Mouse (Mus musculus) heart, embryonic 14.5 days (tissue): ENCODE results near the gene Lpin2. TPM values are rescaled to one million over a fixed set of nuclear protein-coding genes. Genes with fewer than 3 reads are reported as not detected.

Experiments used
- ATAC-seq: fragments of 200-750 bp; cut with Nextera tagmentation; 2 replicates; pipeline ENCODE4 v1.8.0; 2017; ENCODE audit warnings: low read depth, moderate TSS enrichment; ENCODE audit not compliant: insufficient number of reproducible peaks, insufficient read depth, low FRiP score
- H3K27ac ChIP-seq, 2 experiments: fragments of 200-500 bp in 1 of 2; fragments of 300-500 bp in 1 of 2; sonication (generic) in 1 of 2; replicated peaks in 1 of 2; 2 replicates each; pipeline ENCODE4 v1.5.1; 2012 to 2014; ENCODE audit warnings: low read depth in 2 of 2, low read length in 2 of 2, control low read depth in 1 of 2, mild to moderate bottlenecking in 1 of 2, mixed read lengths in 1 of 2; ENCODE audit not compliant: control insufficient read depth in 1 of 2, insufficient read depth in 1 of 2
- H3K27me3 ChIP-seq: fragments of 300-500 bp; sonication (generic); 2 replicates; pipeline ENCODE4 v1.6.1; 2014; ENCODE audit warnings: mild to moderate bottlenecking, low read length, control low read depth; ENCODE audit not compliant: control insufficient read depth, insufficient read depth
- H3K36me3 ChIP-seq: fragments of 300-500 bp; sonication (generic); 2 replicates; pipeline ENCODE4 v1.6.1; 2014; ENCODE audit warnings: mild to moderate bottlenecking, control low read depth, low read length, mixed read lengths; ENCODE audit not compliant: control insufficient read depth, insufficient read depth
- H3K4me1 ChIP-seq, 2 experiments: fragments of 200-500 bp in 1 of 2; fragments of 300-500 bp in 1 of 2; sonication (generic) in 1 of 2; 2 replicates each; pipeline ENCODE4 v1.6.1; 2012 to 2014; ENCODE audit warnings: low read length in 2 of 2, control low read depth in 1 of 2, mixed read lengths in 1 of 2; ENCODE audit not compliant: control insufficient read depth in 2 of 2, insufficient read depth in 2 of 2
- H3K4me2 ChIP-seq: fragments of 300-500 bp; sonication (generic); 2 replicates; pipeline ENCODE4 v1.6.1; 2014; ENCODE audit warnings: mild to moderate bottlenecking, low read length
- H3K4me3 ChIP-seq, 2 experiments: fragments of 200-500 bp in 1 of 2; fragments of 300-500 bp in 1 of 2; sonication (generic) in 1 of 2; 2 replicates each; pipeline ENCODE4 v1.5.1; 2012 to 2014; ENCODE audit warnings: low read length in 2 of 2, mild to moderate bottlenecking in 2 of 2, control low read depth in 1 of 2, low read depth in 1 of 2, moderate library complexity in 1 of 2; ENCODE audit not compliant: control insufficient read depth in 1 of 2, insufficient read depth in 1 of 2
- H3K9ac ChIP-seq: fragments of 300-500 bp; sonication (generic); 2 replicates; pipeline ENCODE4 v1.6.1; 2014; ENCODE audit warnings: mild to moderate bottlenecking, low read length
- H3K9me3 ChIP-seq: fragments of 300-500 bp; sonication (generic); 2 replicates; pipeline ENCODE4 v1.6.1; 2016; ENCODE audit warnings: low read length, control low read depth; ENCODE audit not compliant: control insufficient read depth
- WGBS: fragments of 180-500 bp; shearing (Covaris S2); extraction: QIAGEN DNeasy Blood & Tissue Kit; methylation state at CpG from one replicate; pipeline ENCODE4 v1.1.7; 2014; 5-methylcytosine and 5-hydroxymethylcytosine counted together
- polyA plus RNA-seq: library from polyadenylated mRNA; unstranded; fragments of >200 nt; fragmentation: Nextera tagmentation; extraction: Ambion mirVana; gene quantifications from 2 replicates; pipeline ENCODE4 v1.2.1, GENCODE M21; 2014

The Lpin2 gene
- polyA plus RNA-seq, 1 experiment from 2014 or later: 15.2 TPM

DNA sequence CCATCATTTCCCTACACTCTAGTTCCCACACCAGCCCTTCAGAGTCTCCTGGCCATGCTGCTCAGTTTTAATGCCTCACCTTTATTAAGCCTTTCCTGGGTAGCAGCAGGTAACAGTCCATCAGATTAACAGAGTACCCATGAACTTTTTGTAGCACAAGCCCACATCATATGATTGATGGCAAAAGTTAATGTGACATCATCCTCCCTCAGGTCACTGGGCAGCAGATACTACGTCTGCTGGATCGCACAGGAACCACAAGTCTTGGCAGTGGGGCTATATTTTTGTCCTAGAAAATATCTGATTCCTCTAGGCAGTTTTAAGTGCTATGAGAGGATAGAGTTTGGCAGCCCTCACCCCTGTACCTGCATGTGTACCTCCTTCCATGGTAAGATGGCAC lies 67.7 kb downstream of the Lpin2 start:
- no peaks in the 10 kb centered on the region for H3K27me3 ChIP-seq
- H3K4me3 ChIP-seq: no peak overlapping the region
- WGBS: 64% methylated on average over 2 of the region's 2 CpGs
- peak overlapping the region; percentile 2 to 94; a peak in 3 of 4 replicates for H3K27ac ChIP-seq
- H3K4me1 ChIP-seq: peaks cover 54 to 68% of the 10 kb centered on the region in 2 experiments
- no peak overlapping the region for H3K4me2 ChIP-seq
- H3K36me3 ChIP-seq: peaks cover 40% of the 10 kb centered on the region
- H3K9ac ChIP-seq: no peak overlapping the region
- no peak for ATAC-seq
- H3K9me3 ChIP-seq: no peaks in the 10 kb centered on the region

DNA sequence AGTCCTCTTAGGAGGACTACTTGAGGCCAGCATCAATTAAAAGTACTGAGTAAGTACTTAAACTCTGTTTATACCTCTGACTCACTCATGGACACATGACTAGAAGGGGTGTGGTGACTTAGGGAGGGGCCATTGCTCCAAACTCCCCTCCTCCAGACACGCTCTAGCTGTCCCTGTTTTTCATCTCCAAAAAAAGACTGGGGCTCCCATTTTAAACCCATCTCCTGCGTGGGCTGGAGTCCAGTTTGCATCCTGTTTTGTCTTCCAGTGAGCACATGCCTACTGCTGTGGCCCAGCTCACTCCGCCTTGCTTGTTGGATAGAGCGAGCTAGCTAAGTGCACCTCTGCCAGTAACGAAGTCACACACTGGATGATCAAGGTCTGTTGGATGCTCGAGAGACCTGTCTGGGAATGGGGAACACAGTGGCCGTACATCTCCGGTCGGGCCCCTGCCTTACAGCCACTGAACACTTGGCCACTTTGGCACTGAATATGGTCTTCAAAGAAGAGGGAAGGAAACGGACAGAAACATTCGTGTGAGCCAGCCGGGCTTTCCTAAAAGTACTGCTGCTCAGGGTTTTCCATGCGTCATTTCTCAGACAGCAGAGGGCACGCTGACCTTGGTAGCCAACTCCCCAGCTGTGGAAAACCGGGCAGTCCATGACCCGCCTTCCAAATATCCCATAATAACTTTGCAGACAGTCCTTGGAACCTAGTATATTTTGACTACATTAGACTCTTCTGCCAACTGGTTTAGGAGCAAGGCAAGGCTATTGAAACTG lies 68.7 kb downstream of the Lpin2 start:
- no peak for ATAC-seq
- H3K4me2 ChIP-seq: peak overlapping the region; percentile 16; the same call in 1 of the 2 replicates

DNA sequence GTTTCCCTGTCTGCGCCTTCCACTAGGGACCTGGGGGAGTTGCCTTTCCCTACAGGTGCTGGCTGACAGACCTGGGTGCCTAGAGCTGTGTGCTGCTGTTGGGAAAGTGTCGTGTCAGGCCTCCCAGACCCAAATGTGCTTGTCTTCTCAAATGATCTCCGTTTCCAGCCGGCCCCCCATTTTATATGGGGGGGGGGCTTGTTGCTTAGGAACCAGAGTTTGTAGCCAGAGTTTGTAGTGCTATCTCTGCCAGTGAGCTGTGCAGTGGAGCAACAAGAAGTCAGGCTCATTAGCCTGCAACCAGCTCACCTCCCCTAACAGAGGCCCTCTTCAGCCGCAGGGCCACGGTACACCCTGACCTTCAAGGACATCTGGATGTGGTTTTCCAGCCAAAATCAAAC lies 69.2 kb downstream of the Lpin2 start:
- Histone ChIP-seq H3K4me2 (peak overlapping the region; percentile 8; the same call in 1 of the 2 replicates), H3K27me3 (no peaks in the 10 kb centered on the region), H3K36me3 (peaks cover 25% of the 10 kb centered on the region), H3K4me1 (peaks cover 61 to 79% of the 10 kb centered on the region in 2 experiments), H3K9ac (peak overlapping the region; percentile 57), H3K9me3 (no peaks in the 10 kb centered on the region), H3K4me3 (no peak overlapping the region), H3K27ac (peak overlapping the region; percentile 94)
- WGBS: 28% methylated on average over 6 of the region's 6 CpGs
- ATAC-seq: no peak

More for the DNA sequence above, 68.7 kb downstream of the Lpin2 start:
- peak overlapping the region; percentile 57 for H3K9ac ChIP-seq
- H3K9me3 ChIP-seq: no peaks in the 10 kb centered on the region
- no peaks in the 10 kb centered on the region for H3K27me3 ChIP-seq
- peak overlapping the region; percentile 94 for H3K27ac ChIP-seq
- WGBS: 37% methylated on average over 16 of the region's 16 CpGs
- H3K4me3 ChIP-seq: no peak overlapping the region
- peaks cover 55 to 75% of the 10 kb centered on the region in 2 experiments for H3K4me1 ChIP-seq
- peaks cover 30% of the 10 kb centered on the region for H3K36me3 ChIP-seq

DNA sequence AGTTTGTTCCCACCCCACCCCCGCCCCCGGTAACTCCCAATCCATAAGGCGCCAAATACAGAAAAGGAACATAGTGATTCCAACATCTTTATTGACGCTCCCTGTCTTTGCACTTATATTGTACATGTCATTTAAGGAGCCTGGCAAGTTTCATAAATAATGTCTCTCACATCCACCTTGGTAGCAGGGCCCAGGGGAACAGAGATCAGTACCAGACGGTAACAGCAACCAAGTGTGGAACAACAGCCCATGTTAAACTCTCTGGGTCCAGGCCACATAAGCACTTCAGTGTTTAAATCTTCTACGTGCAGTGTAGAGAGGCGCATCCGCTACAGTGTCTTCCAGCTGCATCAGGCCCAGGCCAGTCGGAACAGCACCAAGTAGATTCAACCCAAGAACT lies 69.7 kb downstream of the Lpin2 start:
- Histone ChIP-seq H3K27me3 (no peaks in the 10 kb centered on the region), H3K4me1 (peaks cover 66 to 84% of the 10 kb centered on the region in 2 experiments), H3K4me3 (no peak overlapping the region), H3K4me2 (no peak overlapping the region), H3K9me3 (no peaks in the 10 kb centered on the region), H3K9ac (peak overlapping the region; percentile 57; the same call in 1 of the 2 replicates), H3K27ac (peak overlapping the region; percentile 94), H3K36me3 (peaks cover 20% of the 10 kb centered on the region)
- WGBS: 76% methylated on average over 9 of the region's 9 CpGs
- ATAC-seq: no peak

DNA sequence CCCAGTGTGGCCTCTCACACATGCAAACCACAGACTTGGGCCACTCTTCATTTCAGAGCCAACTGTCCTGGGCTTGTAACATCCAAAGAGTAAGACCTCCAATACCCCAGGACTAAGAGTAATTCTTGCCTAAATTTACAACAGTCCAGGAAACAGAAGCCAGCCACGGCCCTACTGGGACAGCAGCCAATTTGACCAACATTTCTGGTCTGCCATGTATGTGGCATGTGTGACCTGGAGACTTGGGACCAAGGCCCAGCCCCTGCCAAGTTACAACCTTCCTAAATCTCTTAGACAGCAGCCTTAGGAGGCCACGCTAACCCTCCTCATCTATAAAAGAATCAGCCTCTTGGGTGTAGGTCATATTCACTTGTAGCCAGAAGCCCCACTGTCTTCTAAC lies 71.0 kb downstream of the Lpin2 start:
- 0 out of 2 replicates have a peak, but pooled peaks cover 11% of the 10 kb centered on the region for H3K36me3 ChIP-seq
- H3K4me2 ChIP-seq: no peak overlapping the region
- no peak for ATAC-seq
- H3K9ac ChIP-seq: no peak overlapping the region
- H3K27ac ChIP-seq: peak overlapping the region; percentile 21 to 64; a peak in 3 of 4 replicates
- no peak overlapping the region for H3K4me3 ChIP-seq
- H3K9me3 ChIP-seq: no peaks in the 10 kb centered on the region
- 80% methylated on average over 2 of the region's 2 CpGs for WGBS
- H3K4me1 ChIP-seq: peaks cover 59 to 77% of the 10 kb centered on the region in 2 experiments
- no peaks in the 10 kb centered on the region for H3K27me3 ChIP-seq

DNA sequence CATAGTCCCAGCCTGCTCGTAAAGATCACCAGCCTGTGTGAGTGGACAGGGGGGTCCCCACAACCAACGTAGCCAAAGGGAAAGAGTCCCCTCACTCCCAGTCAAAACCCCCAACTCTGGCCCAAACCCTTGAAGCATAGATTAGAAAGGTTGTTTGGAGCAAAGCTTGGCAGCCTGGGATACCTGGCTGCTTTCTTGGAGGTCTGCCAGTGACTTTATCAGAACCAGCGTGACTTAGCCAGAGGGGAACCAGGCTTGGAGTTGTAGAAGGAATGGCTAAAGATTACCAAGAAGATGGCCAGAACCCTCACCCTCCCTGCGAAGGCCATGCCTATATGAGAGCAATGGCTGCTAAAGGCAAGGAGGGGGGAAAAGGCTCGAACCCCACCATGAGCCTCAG lies 71.7 kb downstream of the Lpin2 start:
- Histone ChIP-seq H3K4me1 (peaks cover 57 to 74% of the 10 kb centered on the region in 2 experiments), H3K9me3 (no peaks in the 10 kb centered on the region), H3K27ac (peak overlapping the region; percentile 21 to 64; a peak in 3 of 4 replicates), H3K36me3 (0 out of 2 replicates have a peak, but pooled peaks cover 11% of the 10 kb centered on the region), H3K4me2 (no peak overlapping the region), H3K4me3 (no peak overlapping the region), H3K9ac (no peak overlapping the region), H3K27me3 (no peaks in the 10 kb centered on the region)
- ATAC-seq: no peak
- 42% methylated on average over 5 of the region's 5 CpGs for WGBS

DNA sequence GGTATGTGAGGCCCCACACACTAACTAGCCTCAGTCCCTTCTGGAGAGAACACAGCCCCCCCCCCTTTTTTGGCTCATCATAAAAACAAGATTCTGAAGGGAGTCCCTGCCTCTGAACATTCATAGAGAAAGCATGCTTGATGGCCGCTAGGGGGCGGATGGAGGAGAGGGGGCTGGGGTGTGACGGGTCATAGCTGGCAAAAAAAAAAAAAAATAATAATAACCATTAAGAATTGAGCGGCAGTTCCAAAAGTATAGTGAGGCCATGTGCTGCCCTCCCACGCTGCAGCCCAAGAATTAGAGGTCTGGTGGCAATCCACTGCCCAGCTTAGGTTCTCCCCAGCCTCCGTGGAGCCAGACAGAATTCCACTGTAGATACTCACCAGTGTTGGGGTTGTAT lies 72.4 kb downstream of the Lpin2 start:
- Histone ChIP-seq H3K4me1 (peaks cover 54 to 68% of the 10 kb centered on the region in 2 experiments), H3K36me3 (0 out of 2 replicates have a peak, but pooled peaks cover 11% of the 10 kb centered on the region), H3K27me3 (no peaks in the 10 kb centered on the region), H3K27ac (no peak overlapping the region), H3K4me3 (no peak overlapping the region), H3K9me3 (no peaks in the 10 kb centered on the region), H3K4me2 (no peak overlapping the region), H3K9ac (peak overlapping the region; percentile 21; the same call in 1 of the 2 replicates)
- WGBS: 55% methylated on average over 6 of the region's 6 CpGs
- no peak for ATAC-seq
